Mouse (Mus musculus) kidney, adult 11 months (tissue): ENCODE data around the gene Ror1.

Experiments used
- DNase-seq: peaks from one replicate; pipeline ENCODE4 v3.0.0; 2022

Ror1 gene

GRCm38 (mm10) chr4:100401078-100401477 lies 305.5 kb downstream of the Ror1 start:
- DNase-seq, result no peak

DNA sequence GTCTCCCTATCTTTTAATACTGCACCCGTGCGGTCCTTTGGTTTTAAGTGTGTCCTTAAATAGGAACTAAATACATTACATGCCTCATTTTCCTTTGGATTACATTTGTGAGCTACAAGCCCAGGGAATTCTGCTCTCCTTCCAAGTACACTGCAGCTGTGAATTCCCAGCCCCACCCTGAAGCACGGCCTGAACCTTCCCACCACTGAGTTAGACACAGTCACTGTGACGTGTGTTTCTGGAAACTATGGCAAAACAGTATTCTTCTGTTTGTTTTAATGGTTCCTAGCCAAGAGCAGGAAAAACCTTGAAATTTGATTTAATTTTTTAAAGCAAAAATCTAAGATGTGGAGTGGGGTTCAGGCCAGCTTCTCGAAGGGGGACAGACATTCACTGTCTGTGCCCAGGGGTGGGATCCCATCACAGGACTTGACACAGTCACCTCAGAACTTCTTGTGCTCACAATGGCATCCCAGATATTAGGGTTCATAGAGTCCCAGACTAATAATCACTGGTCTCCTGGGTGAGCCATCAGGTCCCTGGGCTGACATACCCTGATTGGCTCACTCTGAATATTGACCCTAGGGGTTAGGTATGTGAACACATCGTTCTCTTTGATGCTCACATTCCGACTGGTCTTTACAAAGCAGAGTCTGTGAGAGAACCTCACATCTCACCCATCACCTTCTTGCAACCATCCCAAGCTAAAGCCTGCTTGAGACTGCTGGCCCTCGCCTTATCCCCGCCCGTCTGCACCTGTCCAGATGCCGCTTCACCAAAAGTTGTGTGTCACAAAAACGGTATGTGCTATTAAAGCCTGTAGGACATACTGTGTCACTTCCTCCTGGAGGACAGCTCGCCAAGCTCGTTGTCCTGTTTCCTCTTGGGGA lies 306.2 kb downstream of the Ror1 start:
- DNase-seq, result no peak

- DNase-seq, result peak; percentile 59
Observed at GRCm38 (mm10) chr4:100407261-100407874, 311.8 kb downstream of the Ror1 start.

DNA sequence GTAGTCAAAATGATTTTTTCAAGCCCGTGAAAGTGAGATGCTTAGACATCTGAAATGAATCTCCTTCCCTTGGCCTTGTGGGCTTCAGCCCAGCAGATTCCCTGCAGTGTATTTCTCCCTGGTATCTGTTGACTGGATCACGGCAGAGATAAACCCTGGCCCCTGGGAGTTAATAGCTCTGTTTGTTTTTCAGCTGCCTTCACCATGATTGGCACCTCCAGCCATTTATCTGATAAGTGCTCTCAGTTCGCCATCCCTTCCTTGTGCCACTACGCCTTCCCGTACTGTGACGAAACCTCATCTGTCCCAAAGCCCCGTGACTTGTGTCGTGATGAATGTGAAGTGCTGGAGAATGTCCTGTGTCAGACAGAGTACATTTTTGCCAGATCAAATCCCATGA lies 313.9 kb downstream of the Ror1 start:
- DNase-seq, result no peak

- DNase-seq, result no peak
Observed at GRCm38 (mm10) chr4:100411841-100412539, 316.4 kb downstream of the Ror1 start.

GRCm38 (mm10) chr4:100422756-100423155 lies 327.2 kb downstream of the Ror1 start:
- no peak for DNase-seq

DNA sequence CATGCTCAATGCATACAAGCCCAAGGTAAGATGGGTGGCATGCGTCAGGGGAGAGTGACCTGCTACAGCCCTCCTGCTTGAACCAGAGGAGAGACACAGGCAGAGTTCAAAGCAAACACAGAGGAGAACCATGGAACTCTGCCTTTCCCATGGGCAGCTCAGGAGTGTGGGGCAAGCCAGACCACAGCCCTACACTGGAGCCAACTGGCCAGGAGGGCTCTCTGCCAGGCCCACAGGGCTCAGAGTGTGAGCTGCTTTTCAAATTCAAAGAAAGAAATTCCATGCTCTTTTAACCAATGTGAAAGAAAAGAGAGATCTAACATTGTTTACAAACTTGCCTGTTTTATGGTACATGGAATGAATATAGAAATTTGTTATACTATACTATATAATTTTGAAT lies 330.5 kb downstream of the Ror1 start:
- no peak for DNase-seq

GRCm38 (mm10) chr4:100429371-100429900 lies 333.8 kb downstream of the Ror1 start:
- no peak for DNase-seq

GRCm38 (mm10) chr4:100435281-100436168 lies 339.9 kb downstream of the Ror1 start:
- DNase-seq, result no peak

DNA sequence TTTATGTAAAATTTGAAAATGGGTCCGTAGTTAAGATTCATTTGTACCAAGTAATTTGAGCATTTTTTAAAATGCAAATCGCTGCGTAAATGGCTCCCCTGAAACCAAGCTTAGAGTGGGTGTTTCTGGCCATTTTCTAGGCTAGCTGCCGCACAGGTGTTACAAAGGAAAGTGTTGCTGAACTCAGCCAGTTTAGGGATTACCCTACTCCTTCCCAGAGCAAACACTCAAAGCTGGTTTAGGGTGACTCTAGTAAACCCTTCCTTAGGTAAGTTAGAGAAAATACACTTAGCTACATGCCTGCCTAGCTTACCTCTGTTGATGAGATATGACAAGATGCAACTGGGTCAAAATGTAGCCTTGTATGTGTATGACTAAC lies 340.6 kb downstream of the Ror1 start:
- DNase-seq, result no peak

- DNase-seq, result no peak
Observed at GRCm38 (mm10) chr4:100446897-100447296, 351.3 kb downstream of the Ror1 start.

GRCm38 (mm10) chr4:100462493-100463120 lies 367.0 kb downstream of the Ror1 start:
- DNase-seq, result no peak

DNA sequence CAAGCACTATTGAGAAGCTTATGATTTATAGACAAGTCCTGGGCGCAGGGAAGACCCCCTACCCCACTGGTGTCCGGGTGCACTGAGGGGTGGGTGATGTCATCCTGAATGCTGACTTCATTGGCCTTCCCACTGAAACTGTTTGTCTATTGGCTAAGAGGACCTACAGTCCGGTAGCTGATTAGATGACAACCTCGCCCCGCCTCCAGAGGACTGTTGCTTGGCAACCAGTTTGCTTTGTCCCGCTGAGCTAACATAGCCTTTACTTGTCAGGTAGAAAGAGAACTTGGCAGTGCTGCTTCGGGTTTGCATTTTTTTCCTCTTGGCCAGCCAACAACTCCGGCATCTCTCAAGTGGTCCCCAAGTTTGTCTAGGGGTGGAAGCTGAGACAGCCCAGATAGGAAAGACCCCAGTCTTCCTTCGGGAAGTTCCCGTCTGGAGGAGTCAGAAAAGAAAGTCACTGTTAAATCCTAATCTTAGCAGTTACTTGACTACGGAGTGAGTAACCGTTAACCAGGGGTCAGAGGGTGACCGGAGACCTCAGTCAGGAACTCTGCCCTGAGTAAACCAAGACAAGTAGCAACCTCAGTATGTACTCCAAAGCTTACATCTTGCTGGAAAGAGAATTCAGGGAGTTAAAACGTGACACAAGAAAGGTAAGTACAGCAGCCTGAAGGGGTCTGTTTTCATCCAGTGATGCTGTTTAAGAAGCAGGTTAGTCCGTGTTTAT lies 383.2 kb downstream of the Ror1 start, which contains the start of gene Ube2u:
TSS of gene Ube2u (plus strand) at position 258 of the 730 bp plus-strand sequence.
- peak; percentile 91 for DNase-seq

- DNase-seq, result no peak
Observed at GRCm38 (mm10) chr4:100488447-100488846, 392.9 kb downstream of the Ror1 start.
